Mouse (Mus musculus): ENCODE results near the gene Vcl. TPM values are rescaled to one million over a fixed set of nuclear protein-coding genes. Genes with fewer than 3 reads are reported as not detected.

Vcl gene
- polyA plus RNA-seq, 1 experiment = 14.7 TPM

- WGBS = 94% methylated on average over 3 of the region's 3 CpGs
- no peak overlapping the region for H3K27ac ChIP-seq (ENCODE audit: control insufficient read depth, insufficient read depth, low read length)
- no peaks in the 10 kb centered on the region for H3K27me3 ChIP-seq (ENCODE audit: control insufficient read depth, insufficient read depth, low read length)
- no peaks in the 10 kb centered on the region for H3K36me3 ChIP-seq (ENCODE audit: control insufficient read depth, insufficient read depth, low read length)
- no peak for DNase-seq
- no peak for TF ChIP-seq CTCF (IDR thresholded peaks at IDR 0.05; ENCODE audit: borderline replicate concordance, control insufficient read depth, extremely low read depth, insufficient read depth, low read length, poor library complexity)
- no peak for TF ChIP-seq POLR2A (IDR thresholded peaks at IDR 0.05; ENCODE audit: control insufficient read depth, extremely low read depth, insufficient read depth, low read length, poor library complexity)
- no peaks in the 10 kb centered on the region for H3K4me1 ChIP-seq (replicated peaks; ENCODE audit: control insufficient read depth, insufficient read depth, low read length)
- no peak overlapping the region for H3K4me3 ChIP-seq (ENCODE audit: control insufficient read depth, insufficient read depth, low read length)
Measured at GRCm38 (mm10) chr14:20994475-20994874, 65.3 kb downstream of the Vcl start.

GRCm38 (mm10) chr14:20995497-20995896 is 66.3 kb downstream of the Vcl start:
- no peaks in the 10 kb centered on the region for H3K27me3 ChIP-seq (ENCODE audit: control insufficient read depth, insufficient read depth, low read length)
- H3K4me3 ChIP-seq (ENCODE audit: control insufficient read depth, insufficient read depth, low read length) = no peak overlapping the region
- no peak for TF ChIP-seq POLR2A (IDR thresholded peaks at IDR 0.05; ENCODE audit: control insufficient read depth, extremely low read depth, insufficient read depth, low read length, poor library complexity)
- TF ChIP-seq CTCF (IDR thresholded peaks at IDR 0.05; ENCODE audit: borderline replicate concordance, control insufficient read depth, extremely low read depth, insufficient read depth, low read length, poor library complexity) = no peak
- no peaks in the 10 kb centered on the region for H3K36me3 ChIP-seq (ENCODE audit: control insufficient read depth, insufficient read depth, low read length)
- WGBS = 99% methylated on average over 2 of the region's 2 CpGs
- DNase-seq = no peak
- H3K27ac ChIP-seq (ENCODE audit: control insufficient read depth, insufficient read depth, low read length) = no peak overlapping the region
- H3K4me1 ChIP-seq (replicated peaks; ENCODE audit: control insufficient read depth, insufficient read depth, low read length) = no peaks in the 10 kb centered on the region

GRCm38 (mm10) chr14:20996361-20996760 is 67.2 kb downstream of the Vcl start:
- Histone ChIP-seq H3K4me1 (replicated peaks; ENCODE audit: control insufficient read depth, insufficient read depth, low read length) (no peaks in the 10 kb centered on the region), H3K4me3 (ENCODE audit: control insufficient read depth, insufficient read depth, low read length) (no peak overlapping the region), H3K27ac (ENCODE audit: control insufficient read depth, insufficient read depth, low read length) (no peak overlapping the region), H3K36me3 (ENCODE audit: control insufficient read depth, insufficient read depth, low read length) (no peaks in the 10 kb centered on the region), H3K27me3 (ENCODE audit: control insufficient read depth, insufficient read depth, low read length) (no peaks in the 10 kb centered on the region)
- TF ChIP-seq CTCF (IDR thresholded peaks at IDR 0.05; ENCODE audit: borderline replicate concordance, control insufficient read depth, extremely low read depth, insufficient read depth, low read length, poor library complexity) (no peak), POLR2A (IDR thresholded peaks at IDR 0.05; ENCODE audit: control insufficient read depth, extremely low read depth, insufficient read depth, low read length, poor library complexity) (no peak)
- WGBS = 91% methylated on average over 5 of the region's 5 CpGs
- DNase-seq = no peak

- WGBS = 92% methylated on average over 3 of the region's 3 CpGs
Measured at GRCm38 (mm10) chr14:20997548-20997947, 68.3 kb downstream of the Vcl start.

GRCm38 (mm10) chr14:20999617-21000016 is 70.4 kb downstream of the Vcl start:
- Histone ChIP-seq H3K27me3 (ENCODE audit: control insufficient read depth, insufficient read depth, low read length) (no peaks in the 10 kb centered on the region), H3K36me3 (ENCODE audit: control insufficient read depth, insufficient read depth, low read length) (no peaks in the 10 kb centered on the region), H3K4me3 (ENCODE audit: control insufficient read depth, insufficient read depth, low read length) (no peak overlapping the region), H3K27ac (ENCODE audit: control insufficient read depth, insufficient read depth, low read length) (no peak overlapping the region), H3K4me1 (replicated peaks; ENCODE audit: control insufficient read depth, insufficient read depth, low read length) (no peaks in the 10 kb centered on the region)
- DNase-seq = no peak
- TF ChIP-seq POLR2A (IDR thresholded peaks at IDR 0.05; ENCODE audit: control insufficient read depth, extremely low read depth, insufficient read depth, low read length, poor library complexity) = no peak
- no peak for TF ChIP-seq CTCF (IDR thresholded peaks at IDR 0.05; ENCODE audit: borderline replicate concordance, control insufficient read depth, extremely low read depth, insufficient read depth, low read length, poor library complexity)
- 97% methylated on average over 4 of the region's 4 CpGs for WGBS

More at GRCm38 (mm10) chr14:20997548-20997947, 68.3 kb downstream of the Vcl start:
- TF ChIP-seq CTCF (IDR thresholded peaks at IDR 0.05; ENCODE audit: borderline replicate concordance, control insufficient read depth, extremely low read depth, insufficient read depth, low read length, poor library complexity) = no peak
- TF ChIP-seq POLR2A (IDR thresholded peaks at IDR 0.05; ENCODE audit: control insufficient read depth, extremely low read depth, insufficient read depth, low read length, poor library complexity) = no peak
- DNase-seq = no peak
- H3K36me3 ChIP-seq (ENCODE audit: control insufficient read depth, insufficient read depth, low read length) = no peaks in the 10 kb centered on the region
- no peak overlapping the region for H3K4me3 ChIP-seq (ENCODE audit: control insufficient read depth, insufficient read depth, low read length)
- H3K27ac ChIP-seq (ENCODE audit: control insufficient read depth, insufficient read depth, low read length) = no peak overlapping the region
- no peaks in the 10 kb centered on the region for H3K4me1 ChIP-seq (replicated peaks; ENCODE audit: control insufficient read depth, insufficient read depth, low read length)
- H3K27me3 ChIP-seq (ENCODE audit: control insufficient read depth, insufficient read depth, low read length) = no peaks in the 10 kb centered on the region

GRCm38 (mm10) chr14:21013800-21014334 is 84.7 kb downstream of the Vcl start:
- Histone ChIP-seq H3K27me3 (ENCODE audit: control insufficient read depth, insufficient read depth, low read length) (no peaks in the 10 kb centered on the region), H3K4me1 (replicated peaks; ENCODE audit: control insufficient read depth, insufficient read depth, low read length) (no peaks in the 10 kb centered on the region), H3K4me3 (ENCODE audit: control insufficient read depth, insufficient read depth, low read length) (no peak overlapping the region), H3K36me3 (ENCODE audit: control insufficient read depth, insufficient read depth, low read length) (no peaks in the 10 kb centered on the region), H3K27ac (ENCODE audit: control insufficient read depth, insufficient read depth, low read length) (no peak overlapping the region)
- no peak for TF ChIP-seq POLR2A (IDR thresholded peaks at IDR 0.05; ENCODE audit: control insufficient read depth, extremely low read depth, insufficient read depth, low read length, poor library complexity)
- no peak for TF ChIP-seq CTCF (IDR thresholded peaks at IDR 0.05; ENCODE audit: borderline replicate concordance, control insufficient read depth, extremely low read depth, insufficient read depth, low read length, poor library complexity)
- 75% methylated on average over 5 of the region's 5 CpGs for WGBS
- DNase-seq = no peak

- Histone ChIP-seq H3K4me3 (ENCODE audit: control insufficient read depth, insufficient read depth, low read length) (no peak overlapping the region), H3K27ac (ENCODE audit: control insufficient read depth, insufficient read depth, low read length) (no peak overlapping the region), H3K36me3 (ENCODE audit: control insufficient read depth, insufficient read depth, low read length) (no peaks in the 10 kb centered on the region), H3K4me1 (replicated peaks; ENCODE audit: control insufficient read depth, insufficient read depth, low read length) (no peaks in the 10 kb centered on the region), H3K27me3 (ENCODE audit: control insufficient read depth, insufficient read depth, low read length) (no peaks in the 10 kb centered on the region)
- no peak for DNase-seq
- TF ChIP-seq POLR2A (IDR thresholded peaks at IDR 0.05; ENCODE audit: control insufficient read depth, extremely low read depth, insufficient read depth, low read length, poor library complexity) (no peak), CTCF (IDR thresholded peaks at IDR 0.05; ENCODE audit: borderline replicate concordance, control insufficient read depth, extremely low read depth, insufficient read depth, low read length, poor library complexity) (no peak)
- WGBS = 96% methylated on average over 5 of the region's 5 CpGs
Measured at GRCm38 (mm10) chr14:21017871-21018270, 88.7 kb downstream of the Vcl start.
